32 mouse cellular contexts compared by ENCODE assay signal in the genomic region with DNA sequence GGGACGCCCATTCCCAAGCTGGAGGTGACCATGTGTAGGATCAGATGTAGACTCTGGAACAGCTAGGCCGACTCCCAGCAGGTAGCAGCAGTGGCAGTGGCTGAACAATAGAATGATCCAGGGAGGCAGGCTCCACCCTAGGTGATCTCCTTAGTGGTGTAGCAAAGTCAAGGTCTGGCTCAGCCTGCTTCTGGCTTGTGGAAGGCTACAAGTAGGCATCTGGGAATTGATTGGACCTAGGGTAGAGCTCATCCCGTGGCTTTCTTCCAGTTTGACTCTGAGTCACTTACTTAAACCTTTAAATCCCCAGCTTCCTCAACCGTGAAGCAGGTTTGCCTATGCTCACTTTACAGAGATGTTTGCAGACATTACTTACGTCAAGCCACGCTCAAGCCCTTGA. TPM values are rescaled to one million over a fixed set of nuclear protein-coding genes. Genes with fewer than 3 reads are reported as not detected.
"Had no signal": no experiment of that assay in that cellular context is flagged by ENCODE, and none has a peak within 500 bp of the region (broad histone marks: within the 10 kb centered on the region; RNA-seq: fewer than 3 reads in every experiment).

No protein-coding gene starts in this region.

RNA-seq across cellular contexts. Expression of a gene that starts 17.8 kb away (rescaled TPM):
- total RNA-seq: granulocyte monocyte progenitor cell, adult 5-6 weeks had no signal
- polyA plus RNA-seq: inflammation-experienced regulatory T-cells, adult 6 months; limb, embryonic 10.5 days had no signal

RNA-seq across cellular contexts. Expression of a gene that starts 51.1 kb away (rescaled TPM):
- total RNA-seq: gastrocnemius, postnatal 10 days; gastrocnemius, postnatal 25 days; gastrocnemius, postnatal 4 days; granulocyte monocyte progenitor cell, adult 5-6 weeks; heart, adult 18-20 months; heart, adult 8-10 months; heart, postnatal 10 days; heart, postnatal 25 days; heart, postnatal 4 days; layer of hippocampus, adult 2 months; layer of hippocampus, postnatal 10 days; layer of hippocampus, postnatal 25 days; left cerebral cortex, adult 2 months; left cerebral cortex, postnatal 14 days; left cerebral cortex, postnatal 36 days had no signal
- polyA plus RNA-seq: heart, embryonic 10.5 days; heart, embryonic 12.5 days; heart, embryonic 14.5 days; heart, embryonic 16.5 days; hindbrain, embryonic 16.5 days; inflammation-experienced regulatory T-cells, adult 6 months; intestine, embryonic 15.5 days; intestine, postnatal 0 days; kidney, embryonic 14.5 days; kidney, embryonic 16.5 days; limb, embryonic 10.5 days; limb, embryonic 12.5 days; limb, embryonic 14.5 days; liver, embryonic 11.5 days; liver, embryonic 13.5 days; liver, embryonic 15.5 days; liver, postnatal 0 days had no signal
